In the genomic region with DNA sequence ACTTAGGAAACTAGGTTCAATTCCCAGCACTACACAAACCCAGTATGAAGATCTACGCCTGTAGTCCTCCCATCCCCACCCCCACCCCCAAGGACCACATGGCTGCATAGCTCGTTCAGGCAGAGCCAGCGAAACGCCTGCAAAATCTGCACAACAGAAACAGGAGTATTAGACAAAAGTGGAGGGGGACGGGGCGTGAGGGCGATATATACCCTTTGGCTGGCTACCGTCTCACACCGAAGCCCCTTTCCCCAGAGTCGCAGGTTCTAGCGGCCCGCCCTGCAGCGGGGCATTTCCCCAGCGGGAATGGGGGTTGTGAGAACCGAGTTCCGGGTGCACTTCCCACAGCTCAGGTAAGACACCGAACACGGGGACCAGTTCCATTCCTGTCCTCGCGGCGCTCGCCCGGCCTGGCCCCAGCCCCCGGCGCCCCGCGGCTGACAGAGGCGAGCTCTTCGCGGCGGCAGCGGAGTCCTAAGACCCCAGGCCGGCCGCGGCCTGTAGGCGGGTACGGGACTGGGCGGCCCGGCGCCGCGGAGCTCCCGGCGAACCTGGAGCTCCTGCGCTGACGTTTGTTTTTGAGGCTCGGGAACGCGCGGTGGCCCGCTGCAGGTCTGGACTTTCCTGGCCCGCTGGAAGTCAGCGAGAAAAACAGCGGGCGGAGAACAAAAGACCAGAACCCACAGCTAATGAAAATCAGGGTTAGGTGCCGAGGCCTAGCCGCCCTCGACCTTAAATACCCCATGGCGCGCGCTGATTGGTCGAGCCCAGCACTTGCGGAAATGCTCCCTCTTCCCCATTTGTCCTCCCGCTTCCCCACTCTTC, we compare ENCODE assay signal across 1 mouse cellular context.
TF ChIP-seq lines count a peak whose summit lies in the region.

No protein-coding gene starts in this region.

TF ChIP-seq in C2C12, 6 proteins besides CTCF, POLR2A, EP300 and RAD21:
- TF ChIP-seq USF1 (IDR thresholded peaks at IDR 0.05; ENCODE audit: low read depth) (no peak), MAX (IDR thresholded peaks at IDR 0.05) (no peak), MYOD1 (IDR thresholded peaks at IDR 0.05; ENCODE audit: control insufficient read depth, insufficient read length, low read depth) (no peak), MYOG (IDR thresholded peaks at IDR 0.05; ENCODE audit: control insufficient read depth, extremely low read depth, insufficient read length) (no peak), FOSL1 (IDR thresholded peaks at IDR 0.05; ENCODE audit: insufficient read depth, low read length, poor library complexity, severe bottlenecking) (no peak), CEBPB (IDR thresholded peaks at IDR 0.05; ENCODE audit: low read depth) (no peak)
